Mouse (Mus musculus): Measurements from ENCODE around the gene Ldlrad3. TPM values are rescaled to one million over a fixed set of nuclear protein-coding genes. Genes with fewer than 3 reads are reported as not detected.

Gene Ldlrad3
- polyA plus RNA-seq, 1 experiment from 2014 or later, result 20.4 TPM

DNA sequence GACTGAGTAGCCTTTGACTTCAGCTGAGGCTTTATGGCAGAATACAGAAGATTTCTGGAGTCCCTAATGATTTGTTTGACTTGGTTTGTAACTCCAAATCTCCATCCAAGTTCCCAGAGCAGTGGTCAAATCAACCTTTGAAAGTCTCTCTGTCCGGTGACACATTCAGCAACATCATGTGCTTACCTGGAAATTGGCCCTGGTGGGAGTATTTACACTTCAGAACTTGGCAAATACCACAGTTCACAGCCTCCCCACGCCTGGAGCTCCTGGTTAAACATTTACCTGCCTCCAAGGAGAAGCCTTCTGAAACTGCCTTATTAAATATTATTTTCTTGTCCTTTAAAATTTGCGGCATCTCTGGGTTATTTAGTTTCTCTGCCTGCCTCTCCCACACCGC, 263.0 kb downstream of the Ldlrad3 start:
- Histone ChIP-seq H3K27ac (no peak overlapping the region), H3K9ac (ENCODE audit: low read depth, low read length) (no peak overlapping the region), H3K4me2 (ENCODE audit: low read length) (no peak overlapping the region), H3K27me3 (ENCODE audit: insufficient read depth, low read length) (no peaks in the 10 kb centered on the region), H3K4me1 (replicated peaks; ENCODE audit: insufficient read depth, low read length) (no peaks in the 10 kb centered on the region), H3K36me3 (ENCODE audit: insufficient read depth, low read length) (no peaks in the 10 kb centered on the region), H3K9me3 (replicated peaks; ENCODE audit: low read length) (no peaks in the 10 kb centered on the region), H3K4me3 (replicated peaks; ENCODE audit: low read depth, low read length) (no peak overlapping the region)
- DNase-seq (ENCODE audit: low spot score) (peak; percentile 23), ATAC-seq (replicated peaks; ENCODE audit: low FRiP score, low read depth) (no peak)
- no peak for TF ChIP-seq CTCF (IDR thresholded peaks at IDR 0.05; ENCODE audit: low read depth)
- WGBS, result 63% methylated on average over 4 of the region's 4 CpGs

DNA sequence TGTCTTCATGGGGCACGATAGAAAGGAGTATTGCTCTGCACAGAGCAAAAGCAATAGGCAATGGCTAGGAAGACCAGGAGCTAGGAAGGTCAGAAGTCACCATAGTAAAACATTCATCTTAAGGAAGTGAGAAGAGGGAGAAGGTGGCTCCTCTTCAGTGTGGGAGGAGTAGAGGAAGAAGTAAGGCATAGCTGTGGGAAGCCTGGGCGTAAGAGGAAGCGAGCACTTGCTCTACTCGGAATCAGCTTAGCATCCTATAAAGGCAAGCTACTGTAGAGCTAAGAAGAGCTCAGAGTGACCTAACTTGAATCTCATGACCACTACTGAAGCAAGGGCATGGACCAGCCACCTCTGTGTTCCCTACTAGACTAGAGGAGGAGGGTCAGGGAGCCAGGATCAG, 263.9 kb downstream of the Ldlrad3 start:
- ATAC-seq (replicated peaks; ENCODE audit: low FRiP score, low read depth) (no peak), DNase-seq (ENCODE audit: low spot score) (no peak)
- H3K9ac ChIP-seq (ENCODE audit: low read depth, low read length), result no peak overlapping the region
- no peak overlapping the region for H3K4me2 ChIP-seq (ENCODE audit: low read length)
- no peak for TF ChIP-seq CTCF (IDR thresholded peaks at IDR 0.05; ENCODE audit: low read depth)
- no peaks in the 10 kb centered on the region for H3K36me3 ChIP-seq (ENCODE audit: insufficient read depth, low read length)
- 97% methylated on average over 4 of the region's 4 CpGs for WGBS
- H3K4me3 ChIP-seq (replicated peaks; ENCODE audit: low read depth, low read length), result no peak overlapping the region
- H3K27me3 ChIP-seq (ENCODE audit: insufficient read depth, low read length), result no peaks in the 10 kb centered on the region
- H3K4me1 ChIP-seq (replicated peaks; ENCODE audit: insufficient read depth, low read length), result no peaks in the 10 kb centered on the region
- H3K27ac ChIP-seq, result no peak overlapping the region
- H3K9me3 ChIP-seq (replicated peaks; ENCODE audit: low read length), result no peaks in the 10 kb centered on the region

GRCm38 (mm10) chr2:101920136-101920554, 266.0 kb downstream of the Ldlrad3 start:
- H3K9ac ChIP-seq (ENCODE audit: low read depth, low read length), result no peak overlapping the region
- H3K4me2 ChIP-seq (ENCODE audit: low read length), result no peak overlapping the region
- 53% methylated on average over 2 of the region's 2 CpGs for WGBS
- no peaks in the 10 kb centered on the region for H3K27me3 ChIP-seq (ENCODE audit: insufficient read depth, low read length)
- peak; percentile 21; the same call in 1 of the 2 replicates for TF ChIP-seq CTCF (IDR thresholded peaks at IDR 0.05; ENCODE audit: low read depth)
- H3K4me1 ChIP-seq (replicated peaks; ENCODE audit: insufficient read depth, low read length), result no peaks in the 10 kb centered on the region
- H3K36me3 ChIP-seq (ENCODE audit: insufficient read depth, low read length), result no peaks in the 10 kb centered on the region
- DNase-seq (ENCODE audit: low spot score), result no peak
- H3K9me3 ChIP-seq (replicated peaks; ENCODE audit: low read length), result no peaks in the 10 kb centered on the region
- no peak overlapping the region for H3K27ac ChIP-seq
- ATAC-seq (replicated peaks; ENCODE audit: low FRiP score, low read depth), result no peak
- H3K4me3 ChIP-seq (replicated peaks; ENCODE audit: low read depth, low read length), result no peak overlapping the region

GRCm38 (mm10) chr2:101918518-101918917, 267.7 kb downstream of the Ldlrad3 start:
- Histone ChIP-seq H3K9me3 (replicated peaks; ENCODE audit: low read length) (no peaks in the 10 kb centered on the region), H3K27ac (no peak overlapping the region), H3K27me3 (ENCODE audit: insufficient read depth, low read length) (no peaks in the 10 kb centered on the region), H3K4me1 (replicated peaks; ENCODE audit: insufficient read depth, low read length) (no peaks in the 10 kb centered on the region), H3K36me3 (ENCODE audit: insufficient read depth, low read length) (no peaks in the 10 kb centered on the region), H3K9ac (ENCODE audit: low read depth, low read length) (no peak overlapping the region), H3K4me3 (replicated peaks; ENCODE audit: low read depth, low read length) (no peak overlapping the region), H3K4me2 (ENCODE audit: low read length) (no peak overlapping the region)
- DNase-seq (ENCODE audit: low spot score) (no peak), ATAC-seq (replicated peaks; ENCODE audit: low FRiP score, low read depth) (no peak)
- WGBS, result 73% methylated on average over 7 of the region's 7 CpGs
- TF ChIP-seq CTCF (IDR thresholded peaks at IDR 0.05; ENCODE audit: low read depth), result no peak

DNA sequence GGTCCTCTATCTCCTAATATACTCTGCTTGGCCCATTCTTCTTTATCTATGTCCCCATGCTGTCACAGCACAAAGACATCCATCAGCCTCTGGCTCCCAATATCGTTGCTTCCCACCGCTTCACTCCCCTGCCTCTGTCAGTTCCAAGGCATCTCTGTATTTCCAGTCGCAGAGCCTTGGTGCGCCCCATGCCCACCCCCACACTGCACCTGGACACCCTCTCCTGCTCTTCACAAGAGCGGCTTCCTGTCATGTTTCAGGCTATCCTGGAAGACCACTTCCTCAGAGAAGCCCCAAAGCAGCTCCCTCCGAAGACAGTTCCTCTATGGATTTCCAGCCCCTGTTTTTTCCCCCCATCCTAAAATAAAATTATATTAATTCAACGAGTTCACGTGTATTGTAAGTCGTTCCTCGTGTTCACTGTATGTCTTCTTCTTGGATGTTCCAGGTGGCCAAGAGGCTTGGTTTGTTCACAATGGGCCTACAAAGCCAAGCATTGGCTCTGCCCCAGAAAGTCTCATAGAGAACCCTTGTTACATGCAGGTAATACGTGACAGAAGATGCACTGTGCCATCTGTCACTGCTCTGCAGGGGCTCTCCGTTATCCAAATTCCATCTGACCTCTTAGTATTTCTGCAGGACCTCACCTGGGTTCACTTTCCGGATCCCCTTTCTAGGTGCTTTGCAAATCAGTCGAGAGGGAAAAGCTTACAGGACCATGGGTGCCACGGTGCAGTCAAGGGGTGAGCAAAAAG, 276.7 kb downstream of the Ldlrad3 start:
- Histone ChIP-seq H3K9me3 (replicated peaks; ENCODE audit: low read length) (no peaks in the 10 kb centered on the region), H3K9ac (ENCODE audit: low read depth, low read length) (no peak overlapping the region), H3K36me3 (ENCODE audit: insufficient read depth, low read length) (no peaks in the 10 kb centered on the region), H3K4me1 (replicated peaks; ENCODE audit: insufficient read depth, low read length) (no peaks in the 10 kb centered on the region), H3K4me3 (replicated peaks; ENCODE audit: low read depth, low read length) (no peak overlapping the region), H3K4me2 (ENCODE audit: low read length) (no peak overlapping the region), H3K27ac (no peak overlapping the region), H3K27me3 (ENCODE audit: insufficient read depth, low read length) (no peaks in the 10 kb centered on the region)
- ATAC-seq (replicated peaks; ENCODE audit: low FRiP score, low read depth) (no peak), DNase-seq (ENCODE audit: low spot score) (no peak)
- no peak for TF ChIP-seq CTCF (IDR thresholded peaks at IDR 0.05; ENCODE audit: low read depth)
- WGBS, result 92% methylated on average over 15 of the region's 15 CpGs

DNA sequence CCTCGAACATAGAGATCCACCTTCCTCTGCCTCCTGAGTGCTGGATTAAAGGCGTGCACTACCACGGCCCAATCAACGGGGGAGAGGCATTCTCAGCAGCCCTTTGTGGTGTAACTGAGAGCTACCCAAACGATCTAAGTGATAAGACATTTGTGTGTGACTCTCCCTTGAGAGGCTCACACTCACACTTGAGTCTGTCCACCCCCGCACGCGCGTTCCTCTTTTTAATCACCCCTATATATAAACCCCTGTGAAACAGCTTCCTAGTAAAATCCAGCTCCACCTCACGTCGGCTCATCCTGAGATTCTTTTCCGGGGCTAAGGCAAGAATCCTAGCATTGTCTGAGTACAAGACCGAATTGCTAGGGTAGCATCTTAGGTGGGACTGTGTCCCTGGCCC, 277.4 kb downstream of the Ldlrad3 start:
- Histone ChIP-seq H3K9me3 (replicated peaks; ENCODE audit: low read length) (no peaks in the 10 kb centered on the region), H3K27ac (no peak overlapping the region), H3K4me2 (ENCODE audit: low read length) (no peak overlapping the region), H3K4me1 (replicated peaks; ENCODE audit: insufficient read depth, low read length) (no peaks in the 10 kb centered on the region), H3K9ac (ENCODE audit: low read depth, low read length) (no peak overlapping the region), H3K36me3 (ENCODE audit: insufficient read depth, low read length) (no peaks in the 10 kb centered on the region), H3K27me3 (ENCODE audit: insufficient read depth, low read length) (no peaks in the 10 kb centered on the region), H3K4me3 (replicated peaks; ENCODE audit: low read depth, low read length) (no peak overlapping the region)
- WGBS, result 77% methylated on average over 13 of the region's 13 CpGs
- ATAC-seq (replicated peaks; ENCODE audit: low FRiP score, low read depth) (no peak), DNase-seq (ENCODE audit: low spot score) (no peak)
- TF ChIP-seq CTCF (IDR thresholded peaks at IDR 0.05; ENCODE audit: low read depth), result no peak
